ENCODE assay signal across 8 mouse cellular contexts in genomic region chr11:78397397-78397796, GRCm38 (mm10). TPM values are rescaled to one million over a fixed set of nuclear protein-coding genes. Genes with fewer than 3 reads are reported as not detected.
DNase-seq lines count a peak whose midpoint lies in the region; ATAC-seq and TF ChIP-seq lines count a peak whose summit lies in the region.

No protein-coding gene starts in this region.

- ATAC-seq in embryonic facial prominence, embryonic 14.5 days (ENCODE audit: low read depth): peak; percentile 76

- peak overlapping the region; percentile 54 for H3K4me2 ChIP-seq in embryonic facial prominence, embryonic 14.5 days (ENCODE audit: low read depth, low read length)

- intact Hi-C loops in heart, postnatal 14 days (cut with DNase I): no loop called here

- H3K4me3 ChIP-seq in embryonic facial prominence, embryonic 14.5 days (ENCODE audit: low read depth, low read length): peak overlapping the region; percentile 19
- no peak overlapping the region for H3K4me3 ChIP-seq in layer of hippocampus, adult 2 months

- H3K27ac ChIP-seq in embryonic facial prominence, embryonic 14.5 days (replicated peaks; ENCODE audit: low read depth, low read length): no peak overlapping the region
- H3K27ac ChIP-seq in layer of hippocampus, adult 2 months: no peak overlapping the region

- DNase-seq in CD8-positive naive resting alpha-beta T cell, adult 2 months (ENCODE audit: low read depth in 2 of 2, low spot score in 2 of 2): peak; percentile 41 to 58
- peak; percentile 79 for DNase-seq in adrenal gland, postnatal 25 days
- peak; percentile 88 for DNase-seq in embryonic facial prominence, embryonic 14.5 days (ENCODE audit: low spot score)
- DNase-seq in heart, postnatal 14 days: peak; percentile 45 to 73
- peak; percentile 23 to 50 for DNase-seq in layer of hippocampus, adult 2 months (ENCODE audit: low spot score in 2 of 2)
- peak; percentile 85 for DNase-seq in lung, postnatal 36 days
- DNase-seq in right cerebral cortex, adult 18-20 months: peak; percentile 28
- DNase-seq in urinary bladder, adult 2 months (ENCODE audit: low spot score): peak; percentile 58

- no peaks in the 10 kb centered on the region for H3K27me3 ChIP-seq in embryonic facial prominence, embryonic 14.5 days (replicated peaks; ENCODE audit: control insufficient read depth, insufficient read depth, low read length)

- TF ChIP-seq CTCF in layer of hippocampus, adult 2 months (conservative IDR thresholded peaks at IDR 0.05): peak; percentile 87

- H3K4me1 ChIP-seq in embryonic facial prominence, embryonic 14.5 days (ENCODE audit: control insufficient read depth, insufficient read depth, low read length): no peaks in the 10 kb centered on the region

- no peaks in the 10 kb centered on the region for H3K36me3 ChIP-seq in embryonic facial prominence, embryonic 14.5 days (ENCODE audit: control insufficient read depth, insufficient read depth, low read length)

- H3K9ac ChIP-seq in embryonic facial prominence, embryonic 14.5 days (ENCODE audit: low read depth, low read length): peak overlapping the region; percentile 56

- WGBS in embryonic facial prominence, embryonic 14.5 days: 5% methylated on average over 18 of the region's 18 CpGs

- no peaks in the 10 kb centered on the region for H3K9me3 ChIP-seq in embryonic facial prominence, embryonic 14.5 days (ENCODE audit: control insufficient read depth, low read length)

RNA-seq across cellular contexts. Expression of gene Foxn1, which starts 11.0 kb away (rescaled TPM):
- total RNA-seq in adrenal gland, postnatal 25 days (2021): 0.36 and 0.86 TPM in 2 replicates
- 1.4 and 1.6 TPM in 2 replicates for polyA plus RNA-seq in embryonic facial prominence, embryonic 14.5 days (2014; fragmentation: Nextera tagmentation; extraction: Ambion mirVana)
- under 1 TPM in 1 of 2 experiments, not detected in 1; 0.24 TPM for total RNA-seq in heart, postnatal 14 days (2021)
- total RNA-seq in layer of hippocampus, adult 2 months (2021): not detected
- 0.08 and 0.15 TPM in 2 replicates for polyA plus RNA-seq in urinary bladder, adult 2 months (2012; rRNA removed)

RNA-seq across cellular contexts. Expression of gene Slc13a2, which starts 24.6 kb away (rescaled TPM):
- total RNA-seq in adrenal gland, postnatal 25 days (2021): not detected in 2 replicates
- not detected in 2 replicates for polyA plus RNA-seq in embryonic facial prominence, embryonic 14.5 days (2014; fragmentation: Nextera tagmentation; extraction: Ambion mirVana)
- total RNA-seq in heart, postnatal 14 days (2021): not detected
- not detected for total RNA-seq in layer of hippocampus, adult 2 months (2021)
- polyA plus RNA-seq in urinary bladder, adult 2 months (2012; rRNA removed): 0.04 and 0.07 TPM in 2 replicates

RNA-seq across cellular contexts. Expression of gene Unc119, which starts 54.1 kb away (rescaled TPM):
- 27.3 and 45.5 TPM in 2 replicates for total RNA-seq in adrenal gland, postnatal 25 days (2021)
- polyA plus RNA-seq in embryonic facial prominence, embryonic 14.5 days (2014; fragmentation: Nextera tagmentation; extraction: Ambion mirVana): 39.9 and 46.1 TPM in 2 replicates
- 1 to 10 TPM; 5.9 to 6.3 TPM for total RNA-seq in heart, postnatal 14 days (2021)
- 10 to 100 TPM; 27.8 to 33.9 TPM for total RNA-seq in layer of hippocampus, adult 2 months (2021)
- polyA plus RNA-seq in urinary bladder, adult 2 months (2012; rRNA removed): 91.5 and 94.3 TPM in 2 replicates

Comparison
In these comparisons a context has a peak if more than half of its experiments do, and no peak if none do; other contexts are left out.
1. DNase-seq: peak in every context shown above with its lines; median percentile 88 in embryonic facial prominence, embryonic 14.5 days; 85 in lung, postnatal 36 days; 79 in adrenal gland, postnatal 25 days; 59 in heart, postnatal 14 days; 58 in urinary bladder, adult 2 months; 50 in CD8-positive naive resting alpha-beta T cell, adult 2 months; 36 in layer of hippocampus, adult 2 months; 28 in right cerebral cortex, adult 18-20 months.